Comparison of ENCODE assay signal across 14 mouse cellular contexts in genomic region chr6:124505028-124505427, GRCm38 (mm10). TPM values are rescaled to one million over a fixed set of nuclear protein-coding genes. Genes with fewer than 3 reads are reported as not detected.
DNase-seq lines count a peak whose midpoint lies in the region; ATAC-seq lines count a peak whose summit lies in the region.
"Had no signal": no experiment of that assay in that cellular context is flagged by ENCODE, and none has a peak within 500 bp of the region (broad histone marks: within the 10 kb centered on the region; RNA-seq: fewer than 3 reads in every experiment).

No protein-coding gene starts in this region.

- DNase-seq in liver (peak; percentile 26), adipocyte (ENCODE audit: low spot score) (peak; percentile 14)
- no peak for DNase-seq in liver, embryonic 11.5 days (ENCODE audit: low spot score)
- DNase-seq in adrenal gland, postnatal 36 days, result no peak
- no peak for DNase-seq in frontal cortex, adult 2 months (ENCODE audit: extremely low spot score in 1 of 2, low spot score in 1 of 2)
- no peak for DNase-seq in c-Kit-positive CD71-positive TER-119-positive erythroid progenitor cells, embryonic 14.5 days (ENCODE audit: low spot score)
- DNase-seq: adrenal gland, postnatal 10 days; cerebellum, adult 8-10 months had no signal

- H3K36me3 ChIP-seq in liver, embryonic 11.5 days (ENCODE audit: control insufficient read depth, insufficient read depth, low read length), result no peaks in the 10 kb centered on the region; the same call in 1 of the 2 replicates
- H3K36me3 ChIP-seq in liver, embryonic 15.5 days (replicated peaks), result no peaks in the 10 kb centered on the region
- H3K36me3 ChIP-seq: embryonic facial prominence, embryonic 10.5 days; heart, embryonic 13.5 days; kidney, embryonic 15.5 days; limb, embryonic 10.5 days had no signal

- H3K4me3 ChIP-seq in liver, embryonic 11.5 days (ENCODE audit: low read depth, low read length), result no peak overlapping the region
- no peak overlapping the region for H3K4me3 ChIP-seq in liver, embryonic 15.5 days (replicated peaks)
- H3K4me3 ChIP-seq: embryonic facial prominence, embryonic 10.5 days; heart, embryonic 13.5 days; kidney, embryonic 15.5 days; limb, embryonic 10.5 days had no signal

- no peak overlapping the region; the same call in 1 of the 2 replicates for H3K4me2 ChIP-seq in liver, embryonic 11.5 days
- H3K4me2 ChIP-seq in liver, embryonic 15.5 days, result no peak overlapping the region
- H3K4me2 ChIP-seq: heart, embryonic 13.5 days; kidney, embryonic 15.5 days had no signal

- no peak overlapping the region for H3K9ac ChIP-seq in liver, embryonic 11.5 days (ENCODE audit: low read depth, low read length)
- H3K9ac ChIP-seq in liver, embryonic 15.5 days, result no peak overlapping the region
- H3K9ac ChIP-seq: heart, embryonic 13.5 days; kidney, embryonic 15.5 days had no signal

- no peak overlapping the region for H3K27ac ChIP-seq in liver, embryonic 11.5 days (ENCODE audit: low read depth, low read length)
- peak overlapping the region; percentile 61; the same call in 1 of the 2 replicates for H3K27ac ChIP-seq in liver, embryonic 15.5 days (replicated peaks)
- H3K27ac ChIP-seq: embryonic facial prominence, embryonic 10.5 days; heart, embryonic 13.5 days; kidney, embryonic 15.5 days; limb, embryonic 10.5 days had no signal

- no peaks in the 10 kb centered on the region for H3K9me3 ChIP-seq in liver, embryonic 11.5 days (ENCODE audit: control insufficient read depth, low read length)
- no peaks in the 10 kb centered on the region for H3K9me3 ChIP-seq in liver, embryonic 15.5 days (replicated peaks)
- H3K9me3 ChIP-seq: embryonic facial prominence, embryonic 10.5 days; heart, embryonic 13.5 days; kidney, embryonic 15.5 days; limb, embryonic 10.5 days had no signal

- 49% methylated on average over 4 of the region's 4 CpGs for WGBS in liver, embryonic 11.5 days
- WGBS in liver, embryonic 15.5 days (ENCODE audit: insufficient replicate concordance), result 30% methylated on average over 4 of the region's 4 CpGs

- no peak for ATAC-seq in liver, embryonic 11.5 days (replicated peaks; ENCODE audit: low FRiP score)
- no peak for ATAC-seq in liver, embryonic 15.5 days (ENCODE audit: insufficient read depth)
- ATAC-seq in megakaryocyte progenitor cell, adult 5-6 weeks (replicated peaks; ENCODE audit: poor library complexity), result peak; percentile 96

- no peaks in the 10 kb centered on the region for H3K4me1 ChIP-seq in liver, embryonic 11.5 days (replicated peaks; ENCODE audit: control insufficient read depth, insufficient read depth, low read length)
- H3K4me1 ChIP-seq in liver, embryonic 15.5 days (replicated peaks), result peaks cover 9% of the 10 kb centered on the region; the same call in 1 of the 2 replicates
- H3K4me1 ChIP-seq: embryonic facial prominence, embryonic 10.5 days; heart, embryonic 13.5 days; kidney, embryonic 15.5 days had no signal

- H3K27me3 ChIP-seq in liver, embryonic 11.5 days (replicated peaks; ENCODE audit: control insufficient read depth, insufficient read depth, low read length), result no peaks in the 10 kb centered on the region
- H3K27me3 ChIP-seq in liver, embryonic 15.5 days, result no peaks in the 10 kb centered on the region
- H3K27me3 ChIP-seq: heart, embryonic 13.5 days; kidney, embryonic 15.5 days had no signal

RNA-seq across cellular contexts. Expression of gene C1ra, which starts 7.2 kb away (rescaled TPM):
- 2.8 and 2.9 TPM in 2 replicates for polyA plus RNA-seq in liver, embryonic 11.5 days (2014; fragmentation: Nextera tagmentation; extraction: Ambion mirVana)
- polyA plus RNA-seq in liver, embryonic 15.5 days (2015; fragmentation: Nextera tagmentation; extraction: Ambion mirVana), result 18.8 and 22.5 TPM in 2 replicates
- 2.8 and 3.3 TPM in 2 replicates for total RNA-seq in megakaryocyte progenitor cell, adult 5-6 weeks (2015)
- 3.5 and 4.0 TPM in 2 replicates for total RNA-seq in megakaryocyte progenitor cell, adult 5-6 weeks (2017)
- 10 to 100 TPM; 38.7 to 52.4 TPM for total RNA-seq in adrenal gland, postnatal 36 days (2021)
- polyA plus RNA-seq in frontal cortex, adult 2 months (2012; rRNA removed), result 0.97 and 1.1 TPM in 2 replicates
- polyA plus RNA-seq: embryonic facial prominence, embryonic 10.5 days had no signal

RNA-seq across cellular contexts. Expression of gene C1rl, which starts 12.1 kb away (rescaled TPM):
- polyA plus RNA-seq in liver, embryonic 11.5 days (2014; fragmentation: Nextera tagmentation; extraction: Ambion mirVana), result 4.1 and 4.4 TPM in 2 replicates
- polyA plus RNA-seq in liver, embryonic 15.5 days (2015; fragmentation: Nextera tagmentation; extraction: Ambion mirVana), result 11.2 and 12.5 TPM in 2 replicates
- total RNA-seq in megakaryocyte progenitor cell, adult 5-6 weeks (2015), result 3.3 and 3.5 TPM in 2 replicates
- total RNA-seq in megakaryocyte progenitor cell, adult 5-6 weeks (2017), result 5.6 and 6.8 TPM in 2 replicates
- total RNA-seq in adrenal gland, postnatal 36 days (2021), result 10 to 100 TPM; 11.8 to 15.5 TPM
- polyA plus RNA-seq in frontal cortex, adult 2 months (2012; rRNA removed), result 0.19 and 0.36 TPM in 2 replicates

RNA-seq across cellular contexts. Expression of gene C1s1, which starts 37.1 kb away (rescaled TPM):
- 12.0 and 12.7 TPM in 2 replicates for polyA plus RNA-seq in liver, embryonic 11.5 days (2014; fragmentation: Nextera tagmentation; extraction: Ambion mirVana)
- polyA plus RNA-seq in liver, embryonic 15.5 days (2015; fragmentation: Nextera tagmentation; extraction: Ambion mirVana), result 47.0 and 59.5 TPM in 2 replicates
- not detected in 2 replicates for total RNA-seq in megakaryocyte progenitor cell, adult 5-6 weeks (2015)
- not detected in 2 replicates for total RNA-seq in megakaryocyte progenitor cell, adult 5-6 weeks (2017)
- total RNA-seq in adrenal gland, postnatal 36 days (2021), result 10 to 100 TPM; 46.2 to 61.5 TPM
- 1.6 and 2.3 TPM in 2 replicates for polyA plus RNA-seq in frontal cortex, adult 2 months (2012; rRNA removed)

RNA-seq across cellular contexts. Expression of gene Clstn3, which starts 40.4 kb away (rescaled TPM):
- 6.1 and 7.6 TPM in 2 replicates for polyA plus RNA-seq in liver, embryonic 11.5 days (2014; fragmentation: Nextera tagmentation; extraction: Ambion mirVana)
- polyA plus RNA-seq in liver, embryonic 15.5 days (2015; fragmentation: Nextera tagmentation; extraction: Ambion mirVana), result 4.2 and 5.0 TPM in 2 replicates
- total RNA-seq in megakaryocyte progenitor cell, adult 5-6 weeks (2015), result 5.1 and 8.7 TPM in 2 replicates
- total RNA-seq in megakaryocyte progenitor cell, adult 5-6 weeks (2017), result 6.8 and 10.4 TPM in 2 replicates
- 10 to 100 TPM; 54.9 to 78.2 TPM for total RNA-seq in adrenal gland, postnatal 36 days (2021)
- 202 and 206 TPM in 2 replicates for polyA plus RNA-seq in frontal cortex, adult 2 months (2012; rRNA removed)

Comparison
In these comparisons a context has a peak if more than half of its experiments do, and no peak if none do; other contexts are left out.
1. DNase-seq: peak in liver (single experiment) and adipocyte (single experiment); none in liver, embryonic 11.5 days (single experiment), adrenal gland, postnatal 36 days (0 of 2), frontal cortex, adult 2 months (0 of 2) and c-Kit-positive CD71-positive TER-119-positive erythroid progenitor cells, embryonic 14.5 days (single experiment).